Mouse (Mus musculus) testis, adult 2 months (tissue): ENCODE results near the gene Sgf29.

Experiments used
- CTCF ChIP-seq: fragments of 200-500 bp; IDR thresholded peaks from 2 replicates; pipeline ENCODE4 v1.5.1; 2012; ENCODE audit warnings: low read depth, mild to moderate bottlenecking, inconsistent platforms, low read length, moderate library complexity; ENCODE audit not compliant: control insufficient read depth, insufficient read depth, insufficient replicate concordance
- POLR2A ChIP-seq: fragments of 200-500 bp; IDR thresholded peaks from 2 replicates; pipeline ENCODE4 v1.6.1; 2012; ENCODE audit warnings: low read depth, mild to moderate bottlenecking, inconsistent platforms, low read length, moderate library complexity; ENCODE audit not compliant: control insufficient read depth

DNA sequence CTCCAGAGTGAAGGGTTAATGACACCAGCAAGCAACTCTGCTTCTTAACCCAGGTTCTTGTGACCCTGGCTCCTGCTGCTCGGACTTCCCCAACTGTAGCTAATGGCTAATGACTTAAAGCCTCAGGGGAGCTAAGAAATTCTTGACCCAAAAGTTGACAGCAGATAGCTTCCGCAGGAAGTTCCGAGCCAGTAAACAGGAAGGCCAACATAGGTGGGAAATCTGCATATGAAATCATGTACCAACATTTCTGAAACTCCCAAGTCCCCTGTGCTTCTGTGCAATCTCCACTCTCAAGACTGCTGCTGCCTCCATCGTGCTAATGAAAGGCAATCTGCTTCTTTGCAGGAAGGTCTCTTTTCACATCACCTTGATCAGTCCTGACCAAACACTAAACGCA, 3.4 kb upstream of the Sgf29 start:
- TF ChIP-seq POLR2A (no peak), CTCF (no peak)
